Mouse (Mus musculus): ENCODE data around the gene Klhl36.

Klhl36 gene

DNA sequence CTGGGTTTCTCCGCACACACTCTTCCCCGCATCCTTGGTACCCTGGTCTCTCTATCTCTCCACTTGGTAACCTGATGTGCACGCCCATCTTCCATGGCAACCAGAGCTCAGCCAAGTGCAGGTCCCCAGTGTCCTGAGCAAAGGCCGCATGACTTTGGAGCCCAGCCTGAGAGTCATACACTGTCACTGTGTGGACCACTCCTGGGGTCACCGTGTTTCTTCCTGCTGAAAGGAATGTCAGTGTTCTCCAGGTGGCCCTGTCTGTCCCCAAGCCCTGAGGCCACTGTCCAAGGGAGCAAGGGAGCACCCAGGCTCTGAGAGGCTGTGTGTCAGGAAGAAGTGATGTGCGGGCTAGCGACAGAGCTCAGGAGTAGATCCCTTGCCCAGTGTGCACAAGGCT, 21.2 kb downstream of the Klhl36 start:
- no peak for DNase-seq (ENCODE audit: low spot score)

DNA sequence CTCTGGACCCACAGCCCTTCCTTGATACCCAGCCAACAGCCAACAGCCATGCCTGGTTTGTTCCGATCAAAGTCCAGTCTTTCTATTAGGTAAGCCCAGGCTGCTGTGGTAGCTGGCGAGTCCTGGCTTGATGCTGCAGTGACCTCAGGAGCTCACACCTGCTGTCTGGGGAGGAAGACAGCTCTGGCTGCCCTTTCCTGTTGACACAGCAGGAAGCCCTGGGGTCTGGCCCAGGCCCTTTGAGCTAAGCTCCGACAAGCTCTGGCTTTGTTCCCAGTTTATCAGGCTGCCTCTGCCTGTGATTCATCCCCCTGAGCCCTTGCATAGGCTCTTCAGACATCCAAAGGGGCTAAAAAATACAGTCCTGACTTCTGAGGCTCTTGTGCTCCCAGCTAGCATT, 23.5 kb downstream of the Klhl36 start:
- DNase-seq (ENCODE audit: low spot score) = peak; percentile 43

- DNase-seq (ENCODE audit: low spot score) = peak; percentile 68
These were observed 25.1 kb downstream of the Klhl36 start for GRCm38 (mm10) chr8:119887130-119887529.

- DNase-seq (ENCODE audit: low spot score) = no peak
These were observed 25.9 kb downstream of the Klhl36 start for GRCm38 (mm10) chr8:119888012-119888411.

- no peak for DNase-seq (ENCODE audit: low spot score)
These were observed 35.0 kb downstream of the Klhl36 start for GRCm38 (mm10) chr8:119897069-119897468.

DNA sequence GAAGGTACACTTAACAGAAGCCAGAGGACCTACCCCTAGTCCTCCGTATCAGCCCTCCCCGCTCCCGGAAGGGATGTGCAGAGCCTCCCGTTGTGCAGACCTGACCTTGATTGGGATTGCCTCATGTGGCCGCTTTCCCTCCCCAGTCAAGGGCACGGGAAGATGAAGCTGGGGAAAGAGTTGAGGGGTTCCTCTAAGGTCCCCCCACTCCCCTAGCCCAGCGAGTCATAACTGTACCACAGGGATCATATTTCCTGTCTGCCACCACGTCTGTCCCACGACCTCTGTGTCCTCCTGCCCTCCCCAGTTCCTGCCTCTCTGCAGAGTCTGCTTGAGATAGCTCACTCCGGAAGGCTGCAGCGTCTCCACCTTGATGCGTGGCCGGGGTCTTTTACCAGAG, 35.9 kb downstream of the Klhl36 start:
- peak; percentile 43 for DNase-seq (ENCODE audit: low spot score)

- DNase-seq (ENCODE audit: low spot score) = no peak
These were observed 39.3 kb downstream of the Klhl36 start for GRCm38 (mm10) chr8:119901349-119901748.

DNA sequence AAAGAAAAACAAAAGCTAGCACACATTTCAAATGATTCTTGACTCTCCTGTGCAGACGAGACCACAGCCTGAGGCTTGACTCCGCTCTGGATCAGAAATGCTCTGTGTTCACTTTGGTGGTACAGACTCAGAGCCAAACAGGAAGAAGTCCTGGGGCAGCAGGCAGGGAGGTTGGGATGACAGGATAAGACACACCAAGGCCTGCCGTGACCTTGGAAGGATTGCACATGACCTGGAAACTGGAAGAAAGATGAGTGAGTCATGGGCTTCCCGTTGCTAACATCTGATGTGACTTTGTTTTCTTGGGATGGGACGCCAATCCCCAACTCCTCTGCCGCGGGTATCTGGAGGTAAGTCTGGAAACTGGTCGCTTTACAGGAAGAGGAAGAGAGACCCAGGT, 39.9 kb downstream of the Klhl36 start:
- no peak for DNase-seq (ENCODE audit: low spot score)

- peak; percentile 28 for DNase-seq (ENCODE audit: low spot score)
These were observed 42.4 kb downstream of the Klhl36 start for GRCm38 (mm10) chr8:119904323-119904911.

- no peak for DNase-seq (ENCODE audit: low spot score)
These were observed 48.0 kb downstream of the Klhl36 start, which contains the start of gene Usp10 for GRCm38 (mm10) chr8:119909944-119910546. TSS of gene Usp10 (plus strand) at chr8:119910360.

DNA sequence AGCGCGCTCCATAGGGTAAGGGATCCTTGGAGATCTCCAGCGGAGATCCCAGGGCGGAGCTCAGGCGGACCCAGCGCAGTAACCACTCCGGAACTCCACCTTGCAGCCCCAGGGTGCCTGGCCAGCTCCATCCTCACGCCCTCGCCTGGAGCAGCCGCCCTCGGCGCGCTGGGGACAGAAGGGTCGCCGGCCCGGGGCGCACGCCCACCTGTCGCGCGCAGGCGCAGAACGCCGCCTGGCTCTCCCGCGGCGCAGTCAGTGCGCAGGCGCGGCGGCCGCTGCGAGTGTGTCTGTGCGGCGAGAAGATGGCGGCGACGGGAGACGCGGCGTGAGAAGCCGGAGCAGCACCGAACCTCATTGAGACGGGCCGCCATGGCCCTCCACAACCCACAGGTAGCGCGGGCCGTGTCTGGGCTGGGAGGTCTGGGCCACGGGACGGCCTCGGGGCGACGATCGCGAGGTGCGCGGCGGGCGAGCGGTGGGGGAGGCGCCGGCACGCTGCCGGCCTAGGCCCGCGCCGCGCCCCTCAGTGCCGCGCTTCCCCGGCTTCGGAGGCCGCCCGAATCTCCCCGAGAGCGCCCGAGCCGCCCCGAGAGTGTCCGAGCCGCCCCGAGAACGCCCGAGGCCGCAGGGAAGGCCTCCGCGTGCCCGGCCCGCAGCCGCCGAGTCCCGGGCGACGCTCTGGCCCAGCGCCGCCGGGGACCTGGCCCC, 48.6 kb downstream of the Klhl36 start, which contains the start of gene Gm20388:
Gene Gm20388 (plus strand): TSS at position 295 of the 711 bp plus-strand sequence.
- peak; percentile 94 for DNase-seq (ENCODE audit: low spot score)

- peak; percentile 49 for DNase-seq (ENCODE audit: low spot score)
These were observed 49.3 kb downstream of the Klhl36 start for GRCm38 (mm10) chr8:119911258-119911962.

- no peak for DNase-seq (ENCODE audit: low spot score)
These were observed 50.6 kb downstream of the Klhl36 start for GRCm38 (mm10) chr8:119912643-119913042.

DNA sequence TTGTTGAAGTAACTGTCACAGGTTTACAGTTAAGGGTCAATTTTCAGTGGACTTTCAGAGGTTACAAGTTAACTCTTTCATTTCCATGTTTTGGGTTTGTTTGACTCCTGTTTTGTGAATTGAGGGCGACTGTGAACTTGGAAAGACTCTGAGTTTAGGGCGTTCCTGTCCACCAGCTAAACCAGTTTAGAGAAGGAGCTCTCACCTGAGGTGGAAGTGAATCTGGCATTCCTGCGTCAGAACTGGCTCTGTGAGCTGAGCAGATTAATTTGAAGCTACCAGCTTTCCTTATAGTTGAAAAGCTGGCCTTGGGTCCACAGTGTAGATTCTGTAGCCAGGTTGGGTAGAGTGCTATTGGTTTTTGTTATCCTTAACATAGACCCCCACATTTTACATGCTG, 51.1 kb downstream of the Klhl36 start:
- DNase-seq (ENCODE audit: low spot score) = no peak

GRCm38 (mm10) chr8:119914161-119914560, 52.1 kb downstream of the Klhl36 start:
- no peak for DNase-seq (ENCODE audit: low spot score)

DNA sequence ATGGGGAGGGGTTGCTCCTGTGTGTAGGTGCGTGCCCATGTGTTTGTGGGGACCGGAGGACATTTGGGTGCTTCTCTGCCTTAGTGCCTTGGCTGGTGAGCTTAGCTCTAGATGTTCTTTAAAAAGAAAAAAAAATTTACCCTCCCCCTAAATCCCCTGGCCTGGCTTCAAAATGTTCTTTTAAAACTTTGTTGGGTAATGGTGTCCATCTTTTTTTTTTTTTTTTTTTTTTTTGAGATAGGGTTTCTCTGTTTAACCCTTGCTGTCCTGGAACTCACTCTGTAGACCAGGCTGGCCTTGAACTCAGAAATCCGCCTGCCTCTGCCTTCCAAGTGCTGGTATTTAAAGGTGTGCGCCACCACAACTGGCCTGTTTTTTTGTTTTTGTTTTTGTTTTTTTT, 53.2 kb downstream of the Klhl36 start:
- DNase-seq (ENCODE audit: low spot score) = no peak

DNA sequence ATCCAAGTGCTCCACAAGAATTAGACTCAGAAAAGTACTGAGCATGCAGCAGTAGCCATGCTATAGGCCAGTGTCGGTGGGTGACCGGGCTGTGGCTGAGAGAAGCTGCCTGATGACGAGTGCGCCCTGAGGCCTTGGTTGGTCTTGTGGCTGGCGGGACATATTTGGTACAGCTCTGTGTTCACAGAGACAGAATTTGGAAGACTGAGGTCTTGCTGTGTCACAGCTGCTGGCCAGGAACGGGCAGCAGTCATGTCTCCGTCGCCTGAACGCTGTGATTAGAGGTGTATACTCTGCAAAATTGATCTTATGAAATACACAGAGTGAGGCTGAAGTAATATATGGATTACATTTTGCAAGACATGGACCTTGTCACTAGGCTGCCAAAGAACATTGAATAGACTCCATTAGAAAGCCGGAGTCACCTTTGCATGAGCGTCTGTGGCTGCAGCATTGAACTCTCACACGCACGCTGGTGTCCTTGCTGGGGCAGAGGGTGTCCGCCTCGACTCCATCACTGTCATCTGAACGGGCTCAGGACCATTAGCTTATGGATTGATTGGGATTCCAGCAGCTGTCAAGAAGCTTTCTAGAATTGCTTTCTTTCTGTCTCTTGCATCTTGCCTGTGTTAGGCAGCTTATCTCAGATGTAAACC, 54.3 kb downstream of the Klhl36 start:
- DNase-seq (ENCODE audit: low spot score) = no peak

- DNase-seq (ENCODE audit: low spot score) = no peak
These were observed 55.3 kb downstream of the Klhl36 start for GRCm38 (mm10) chr8:119917415-119917814.

GRCm38 (mm10) chr8:119918155-119918567, 56.1 kb downstream of the Klhl36 start:
- DNase-seq (ENCODE audit: low spot score) = no peak

- DNase-seq (ENCODE audit: low spot score) = no peak
These were observed 61.2 kb downstream of the Klhl36 start for GRCm38 (mm10) chr8:119923259-119923658.

GRCm38 (mm10) chr8:119925428-119925827, 63.4 kb downstream of the Klhl36 start:
- no peak for DNase-seq (ENCODE audit: low spot score)

DNA sequence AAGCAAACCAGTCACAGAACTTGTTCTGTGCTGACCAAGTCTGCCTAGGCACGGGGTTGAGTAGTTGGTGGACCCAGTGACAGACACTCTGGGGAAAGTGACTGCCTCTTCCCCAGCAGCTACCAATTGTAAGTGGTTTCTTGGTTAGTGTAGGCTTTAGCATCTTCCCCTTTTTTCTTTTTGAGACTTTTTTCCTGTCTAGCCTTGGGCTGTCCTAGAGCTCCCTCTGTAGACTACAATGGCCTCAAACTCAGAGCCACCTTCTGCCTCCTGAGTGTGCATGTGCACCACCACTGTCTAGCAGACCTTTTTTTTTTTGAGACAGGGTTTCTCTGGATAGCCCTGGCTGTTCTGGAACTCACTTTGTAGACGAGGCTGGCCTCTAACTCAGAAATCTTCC, 64.4 kb downstream of the Klhl36 start:
- no peak for DNase-seq (ENCODE audit: low spot score)
